Mouse (Mus musculus) embryonic facial prominence, embryonic 11.5 days (tissue): ENCODE data around the gene Ubqln4. TPM values are rescaled to one million over a fixed set of nuclear protein-coding genes. Genes with fewer than 3 reads are reported as not detected.

Source experiments
- ATAC-seq: fragments of 200-750 bp; cut with Nextera tagmentation; replicated peaks from 2 replicates; pipeline ENCODE4 v1.8.0; 2017; ENCODE audit warnings: low read depth; ENCODE audit not compliant: insufficient number of reproducible peaks, low FRiP score, low TSS enrichment
- DNase-seq: peaks from one replicate; pipeline ENCODE4 v3.0.0-alpha.2; 2015; ENCODE audit warnings: low spot score
- H3K27ac ChIP-seq: fragments of 300-500 bp; sonication (generic); replicated peaks from 2 replicates; pipeline ENCODE4 v1.5.1; 2014; ENCODE audit warnings: mild to moderate bottlenecking, low read depth, low read length, control low read depth
- H3K27me3 ChIP-seq: fragments of 300-500 bp; sonication (generic); 2 replicates; pipeline ENCODE4 v1.6.1; 2014; ENCODE audit warnings: mild to moderate bottlenecking, low read length, moderate library complexity, mixed read lengths; ENCODE audit not compliant: control insufficient read depth, insufficient read depth
- H3K36me3 ChIP-seq: fragments of 300-500 bp; sonication (generic); replicated peaks from 2 replicates; pipeline ENCODE4 v1.6.1; 2014; ENCODE audit warnings: low read depth, mild to moderate bottlenecking, low read length, moderate library complexity, mixed read lengths; ENCODE audit not compliant: control insufficient read depth, insufficient read depth
- H3K4me1 ChIP-seq: fragments of 300-500 bp; sonication (generic); 2 replicates; pipeline ENCODE4 v1.6.1; 2014; ENCODE audit warnings: low read length, mixed read lengths; ENCODE audit not compliant: control insufficient read depth, insufficient read depth
- H3K4me2 ChIP-seq: fragments of 300-500 bp; sonication (generic); 2 replicates; pipeline ENCODE4 v1.6.1; 2014; ENCODE audit warnings: low read depth, mild to moderate bottlenecking, control low read depth, low read length, moderate library complexity
- H3K4me3 ChIP-seq: fragments of 300-500 bp; sonication (generic); 2 replicates; pipeline ENCODE4 v1.5.1; 2014; ENCODE audit warnings: low read depth, low read length, control low read depth
- H3K9ac ChIP-seq: fragments of 300-500 bp; sonication (generic); replicated peaks from 2 replicates; pipeline ENCODE4 v1.6.1; 2014; ENCODE audit warnings: mild to moderate bottlenecking, control low read depth, low read length
- H3K9me3 ChIP-seq: fragments of 300-500 bp; sonication (generic); replicated peaks from 2 replicates; pipeline ENCODE4 v1.6.1; 2016; ENCODE audit warnings: mild to moderate bottlenecking, low read length, inconsistent platforms, mixed read lengths; ENCODE audit not compliant: control insufficient read depth
- WGBS: fragments of 180-500 bp; shearing (Covaris S2); extraction: QIAGEN DNeasy Blood & Tissue Kit; methylation state at CpG from one replicate; pipeline ENCODE4 v1.1.7; 2014; 5-methylcytosine and 5-hydroxymethylcytosine counted together
- polyA plus RNA-seq: library from polyadenylated mRNA; unstranded; fragments of >200 nt; fragmentation: Nextera tagmentation; extraction: Ambion mirVana; gene quantifications from 2 replicates; pipeline ENCODE4 v1.2.1, GENCODE M21; 2014

The Ubqln4 gene
- polyA plus RNA-seq, 1 experiment from 2014 or later: 62.1 TPM

- no peak for ATAC-seq
- no peak for DNase-seq
- Histone ChIP-seq H3K9ac (no peak within 1 kb of the TSS), H3K4me2 (no peak within 1 kb of the TSS), H3K9me3 (no peaks in the 10 kb centered on the region), H3K27ac (no peak within 1 kb of the TSS), H3K4me1 (no peaks in the 10 kb centered on the region), H3K27me3 (no peaks in the 10 kb centered on the region), H3K36me3 (no peaks in the 10 kb centered on the region), H3K4me3 (no peak within 1 kb of the TSS)
- 38% methylated on average over 18 of the region's 18 CpGs for WGBS
These were observed 5.2 kb upstream of the Ubqln4 start, which contains the start of gene Rab25 for GRCm38 (mm10) chr3:88548180-88548917. TSS of gene Rab25 (minus strand) at chr3:88548300.

GRCm38 (mm10) chr3:88551586-88551985 is 2.0 kb upstream of the Ubqln4 start:
- DNase-seq: no peak
- Histone ChIP-seq H3K4me1 (no peaks in the 10 kb centered on the region), H3K9ac (no peak overlapping the region), H3K4me3 (no peak overlapping the region), H3K27me3 (no peaks in the 10 kb centered on the region), H3K36me3 (peaks cover 2% of the 10 kb centered on the region; the same call in 1 of the 2 replicates), H3K27ac (no peak overlapping the region), H3K9me3 (no peaks in the 10 kb centered on the region), H3K4me2 (no peak overlapping the region)
- 80% methylated on average over 4 of the region's 4 CpGs for WGBS
- no peak for ATAC-seq

- H3K36me3 ChIP-seq: peaks cover 5% of the 10 kb centered on the region; the same call in 1 of the 2 replicates
- peak overlapping the region; percentile 89 for H3K4me3 ChIP-seq
- H3K9ac ChIP-seq: peak overlapping the region; percentile 68
- H3K27me3 ChIP-seq: no peaks in the 10 kb centered on the region
- H3K9me3 ChIP-seq: no peaks in the 10 kb centered on the region
- peak overlapping the region; percentile 93; the same call in 1 of the 2 replicates for H3K27ac ChIP-seq
- ATAC-seq (no peak), DNase-seq (no peak)
- 24% methylated on average over 16 of the region's 16 CpGs for WGBS
- H3K4me2 ChIP-seq: peak overlapping the region; percentile 85
- no peaks in the 10 kb centered on the region for H3K4me1 ChIP-seq
These were observed 1.4 kb upstream of the Ubqln4 start for GRCm38 (mm10) chr3:88552082-88552645.

GRCm38 (mm10) chr3:88552676-88553524 is 658 bp upstream of the Ubqln4 start, which contains the start of gene Lamtor2:
TSS of gene Lamtor2 (minus strand) at chr3:88553074.
- Histone ChIP-seq H3K9me3 (no peaks in the 10 kb centered on the region), H3K27me3 (no peaks in the 10 kb centered on the region), H3K4me1 (no peaks in the 10 kb centered on the region), H3K27ac (peak within 1 kb of the TSS; percentile 93), H3K4me2 (peak within 1 kb of the TSS; percentile 85), H3K9ac (peak within 1 kb of the TSS; percentile 89), H3K36me3 (peaks cover 5% of the 10 kb centered on the region; the same call in 1 of the 2 replicates), H3K4me3 (peak within 1 kb of the TSS; percentile 89)
- peak; percentile 92 for ATAC-seq
- peak; percentile 100 for DNase-seq
- WGBS: under 1% methylated on average over 48 of the region's 48 CpGs

- ATAC-seq: peak; percentile 54
These were observed 475 bp downstream of the Ubqln4 start for GRCm38 (mm10) chr3:88553880-88554586.

GRCm38 (mm10) chr3:88555069-88555605 is 1.6 kb downstream of the Ubqln4 start:
- Histone ChIP-seq H3K4me3 (peak overlapping the region; percentile 89; the same call in 1 of the 2 replicates), H3K36me3 (peaks cover 10% of the 10 kb centered on the region), H3K27me3 (no peaks in the 10 kb centered on the region), H3K9ac (no peak overlapping the region), H3K4me1 (no peaks in the 10 kb centered on the region), H3K27ac (no peak overlapping the region), H3K9me3 (no peaks in the 10 kb centered on the region), H3K4me2 (peak overlapping the region; percentile 10; the same call in 1 of the 2 replicates)
- DNase-seq (no peak), ATAC-seq (no peak)
- 82% methylated on average over 5 of the region's 5 CpGs for WGBS

More at GRCm38 (mm10) chr3:88553880-88554586, 475 bp downstream of the Ubqln4 start:
- under 1% methylated on average over 37 of the region's 41 CpGs for WGBS
- peak; percentile 68 for DNase-seq
- H3K4me3 ChIP-seq: peak overlapping the region; percentile 89
- no peaks in the 10 kb centered on the region for H3K27me3 ChIP-seq
- H3K4me1 ChIP-seq: no peaks in the 10 kb centered on the region
- peaks cover 10% of the 10 kb centered on the region for H3K36me3 ChIP-seq
- H3K9me3 ChIP-seq: no peaks in the 10 kb centered on the region
- H3K9ac ChIP-seq: peak overlapping the region; percentile 89
- H3K4me2 ChIP-seq: peak overlapping the region; percentile 85
- H3K27ac ChIP-seq: peak overlapping the region; percentile 93

GRCm38 (mm10) chr3:88555731-88556130 is 2.2 kb downstream of the Ubqln4 start:
- no peak overlapping the region for H3K9ac ChIP-seq
- H3K36me3 ChIP-seq: peaks cover 13% of the 10 kb centered on the region
- H3K4me3 ChIP-seq: no peak overlapping the region; the same call in 1 of the 2 replicates
- no peaks in the 10 kb centered on the region for H3K27me3 ChIP-seq
- H3K4me1 ChIP-seq: no peaks in the 10 kb centered on the region
- H3K4me2 ChIP-seq: no peak overlapping the region
- H3K9me3 ChIP-seq: no peaks in the 10 kb centered on the region
- DNase-seq (no peak), ATAC-seq (no peak)
- 94% methylated on average over 6 of the region's 6 CpGs for WGBS
- H3K27ac ChIP-seq: no peak overlapping the region
